Mouse (Mus musculus) embryonic fibroblast, embryonic 13.5 days (primary cell): ENCODE measurements at regions not wholly inside any gene's neighbourhood (a gene's known extent, or its start where the extent isn't known, plus 50 kb on each side); places are given as distances from the start of the nearest gene placed in this dataset.

Experiments
- CTCF ChIP-seq: IDR thresholded peaks from 2 replicates; pipeline ENCODE4 v1.5.1; 2011; ENCODE audit warnings: mild to moderate bottlenecking, control low read depth, low read length, moderate library complexity, borderline replicate concordance; ENCODE audit not compliant: insufficient read depth
- POLR2A ChIP-seq: IDR thresholded peaks from 2 replicates; pipeline ENCODE4 v1.6.1; 2011; ENCODE audit warnings: low read depth, mild to moderate bottlenecking, control low read depth, low read length, moderate library complexity

DNA sequence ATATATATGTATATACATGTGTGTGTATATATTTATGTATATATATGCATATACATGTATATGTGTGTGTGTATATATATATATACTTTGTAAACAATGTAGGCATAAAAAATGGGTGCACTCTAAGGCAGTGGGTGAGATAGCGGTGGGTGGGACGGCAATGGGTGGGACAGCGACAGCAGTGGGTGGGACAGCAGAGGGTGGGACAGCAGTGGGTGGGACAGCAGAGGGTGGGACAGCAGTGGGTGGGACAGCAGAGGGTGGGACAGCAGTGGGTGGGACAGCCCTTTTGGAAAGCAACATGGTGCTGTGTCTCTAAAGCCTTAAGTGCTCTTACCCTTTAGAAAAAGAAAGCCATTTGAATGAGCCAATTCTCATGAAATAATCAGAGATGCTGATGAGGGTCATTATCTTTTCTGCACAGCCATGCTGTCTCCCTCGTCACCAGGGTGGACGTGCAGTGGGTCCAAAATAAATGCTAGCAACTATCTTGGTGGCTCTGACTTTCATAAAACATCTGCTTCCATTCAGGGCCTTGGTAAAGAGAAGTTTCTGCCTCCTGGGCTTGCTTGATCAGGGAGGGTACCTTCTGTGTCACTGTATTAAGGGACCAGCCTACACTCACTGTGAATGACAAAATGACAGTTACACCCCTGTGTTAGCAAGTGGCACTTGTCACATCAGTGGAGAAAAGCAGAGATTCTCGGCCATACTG is 119.3 kb upstream of the Slc44a1 start:
- TF ChIP-seq CTCF, result no peak
- no peak for TF ChIP-seq POLR2A
